Mouse (Mus musculus) bone marrow, adult 2 months (tissue): ENCODE data around the gene Smarca4.

Source experiments
- CTCF ChIP-seq: fragments of 200-500 bp; IDR thresholded peaks from 2 replicates; pipeline ENCODE4 v1.5.1; 2011; ENCODE audit warnings: low read length, control low read depth; ENCODE audit not compliant: control insufficient read depth, insufficient read depth
- POLR2A ChIP-seq: fragments of 200-500 bp; IDR thresholded peaks from 2 replicates; pipeline ENCODE4 v1.6.1; 2011; ENCODE audit warnings: low read depth, mild to moderate bottlenecking, control low read depth, low read length, borderline replicate concordance; ENCODE audit not compliant: control insufficient read depth

- TF ChIP-seq POLR2A (no peak), CTCF (no peak)
Observed at GRCm38 (mm10) chr9:21609861-21610260, 6.1 kb upstream of the Smarca4 start.
